Mouse (Mus musculus) megakaryocyte-erythroid progenitor cell, adult 5-6 weeks (primary cell): ENCODE data around the gene D230025D16Rik. TPM values are rescaled to one million over a fixed set of nuclear protein-coding genes. Genes with fewer than 3 reads are reported as not detected.
A peak's percentile ranks its signal among the peaks of the same experiment; 100 is the strongest.
"Not testable (repeated sequence)": the region's sequence is repeated elsewhere in the genome, so short reads cannot be mapped to it uniquely, and the experiment has no call there.

Experiments
- ATAC-seq: replicated peaks from 2 replicates; pipeline ENCODE4 v1.8.0; 2016; ENCODE audit warnings: mild to moderate bottlenecking, inconsistent platforms; ENCODE audit not compliant: severe bottlenecking, poor library complexity, low FRiP score, low TSS enrichment
- total RNA-seq, 2 experiments: library from RNA; stranded (forward) in 1 of 2; stranded (reverse) in 1 of 2; fragments of 200-1000, 215-1000 nt in 1 of 2; fragments of >200 nt in 1 of 2; fragmentation: Nextera tagmentation in 1 of 2; gene quantifications; 2 replicates each; pipeline ENCODE4 v1.2.3; 2014 to 2017

D230025D16Rik gene
- total RNA-seq, 2 experiments from 2014 or later: 11.3 to 22.9 TPM

DNA sequence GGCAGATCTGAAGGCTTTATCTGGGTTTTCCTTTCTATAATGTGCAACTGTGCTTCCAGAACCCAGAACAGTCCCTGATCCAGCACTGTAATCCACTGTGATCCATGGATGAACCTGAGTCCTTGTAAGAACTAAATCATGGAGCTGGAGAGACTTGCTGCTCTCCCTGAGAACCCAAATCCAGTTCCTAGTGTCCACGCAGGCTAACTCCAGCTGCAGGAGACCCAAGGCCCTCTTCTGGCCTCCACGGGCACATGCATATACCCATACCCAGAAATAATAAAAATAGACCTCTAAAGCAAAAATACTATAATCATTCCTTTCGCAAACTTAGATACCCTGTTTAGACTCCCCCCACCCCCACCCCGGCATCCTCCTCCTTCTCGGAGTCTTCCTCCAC lies 63.3 kb downstream of the D230025D16Rik start:
- no peak for ATAC-seq

DNA sequence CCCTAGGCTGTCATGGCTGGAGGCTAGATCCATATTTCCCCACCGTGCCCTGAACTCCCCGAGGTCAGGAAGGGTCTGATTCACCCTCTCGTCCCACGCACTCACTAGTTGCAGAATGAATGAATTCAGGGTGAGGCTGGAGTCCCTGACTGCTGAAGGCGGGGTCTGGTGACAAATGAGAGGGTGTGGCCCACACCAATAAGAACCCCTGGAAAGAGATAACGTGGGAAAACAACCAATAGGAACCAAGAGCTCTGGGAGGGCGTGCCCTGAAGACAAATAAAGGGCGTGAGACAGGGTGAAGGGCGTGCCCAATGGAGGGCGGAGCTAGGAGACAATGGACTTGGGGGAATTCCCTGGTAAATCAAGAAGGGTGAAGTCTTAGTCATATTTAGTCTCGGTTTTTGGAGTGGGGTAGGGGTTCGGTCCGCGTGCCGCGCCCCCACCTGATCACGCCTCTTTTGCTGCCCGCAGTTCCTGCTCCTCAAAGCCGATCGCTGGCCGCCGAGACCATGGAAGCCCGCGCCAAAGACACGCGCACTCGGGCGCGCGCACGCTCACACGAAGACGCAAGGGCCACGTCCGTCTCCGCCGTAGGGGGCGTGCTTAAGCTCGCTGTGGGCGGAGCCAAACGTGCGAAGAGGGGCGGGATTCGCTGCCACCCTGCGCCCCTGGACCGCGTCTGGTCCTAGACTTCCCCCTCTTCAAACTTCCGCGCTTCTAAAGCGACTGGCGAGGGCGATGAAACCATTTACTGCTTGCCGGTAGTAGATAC lies 64.2 kb downstream of the D230025D16Rik start:
- ATAC-seq: peak; percentile 88

DNA sequence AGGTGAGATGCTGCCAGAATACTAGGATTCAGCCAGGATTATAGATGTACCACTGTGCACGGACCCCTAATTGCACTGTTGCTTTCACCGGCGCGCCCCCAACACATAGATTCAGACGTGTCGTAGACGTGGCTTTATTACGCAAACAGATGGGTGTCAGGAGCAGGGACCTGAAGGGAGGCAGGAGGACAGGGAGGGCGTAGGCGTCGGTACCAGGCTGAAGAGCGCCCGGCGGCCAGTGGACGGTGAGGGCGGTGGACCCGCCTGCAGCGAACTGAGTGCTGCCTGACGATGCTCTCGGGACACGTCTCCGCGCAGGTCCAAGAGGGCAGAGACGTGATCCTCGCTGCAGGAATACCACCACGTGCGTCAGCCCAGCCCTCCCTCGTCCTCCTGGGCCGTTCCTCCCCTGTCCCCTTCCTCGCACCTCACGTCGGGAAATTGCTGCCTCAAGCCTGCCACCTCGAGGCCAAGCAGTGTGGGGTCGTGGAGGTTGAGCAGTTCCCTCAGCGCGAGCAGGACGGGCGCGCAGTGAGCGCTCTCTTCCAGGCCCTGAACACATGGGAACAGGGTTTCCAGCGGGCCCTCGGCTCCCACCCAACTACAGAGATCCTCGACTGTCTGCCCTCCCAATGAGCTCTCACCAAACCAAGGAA lies 65.0 kb downstream of the D230025D16Rik start, which contains the start of gene 4931428F04Rik:
Gene 4931428F04Rik (minus strand): TSS at position 60 of the 656 bp plus-strand sequence.
- peak; percentile 14 for ATAC-seq

DNA sequence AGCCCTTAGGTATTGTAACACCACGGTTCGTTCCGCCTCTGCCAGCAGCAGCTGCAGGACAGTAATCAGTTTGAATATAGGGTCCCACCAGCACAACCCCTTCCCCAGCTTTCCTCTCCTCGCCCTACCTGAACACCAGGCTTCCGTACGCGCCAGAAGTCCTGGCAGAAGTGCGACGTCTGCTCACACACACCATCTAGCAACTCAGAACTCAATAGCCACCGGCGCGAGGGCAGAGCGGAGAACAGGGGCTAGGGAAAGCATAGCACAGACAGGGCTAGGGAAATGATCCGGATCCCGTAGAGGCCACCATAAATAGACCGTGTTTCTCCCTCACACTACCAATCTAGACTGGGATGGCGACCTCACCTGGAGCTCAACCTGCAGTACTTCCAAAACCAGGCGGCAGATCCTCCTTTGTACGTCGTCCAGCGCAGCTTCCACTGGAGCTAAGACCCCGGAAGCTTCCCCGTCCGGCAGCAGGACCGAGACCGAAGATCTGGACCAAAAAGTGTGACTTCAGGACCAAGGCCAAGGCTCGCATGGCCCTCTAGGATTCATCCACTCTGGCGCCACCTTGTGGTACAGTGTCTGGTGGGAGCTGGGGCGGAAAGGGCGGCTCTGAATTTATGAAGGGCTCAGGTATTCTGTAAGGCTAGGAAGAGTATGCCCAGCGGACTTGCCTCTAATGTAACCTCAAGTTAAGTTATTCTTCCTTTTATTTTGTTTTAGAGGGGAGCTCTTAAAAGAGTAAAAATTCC lies 65.8 kb downstream of the D230025D16Rik start:
- ATAC-seq: peak; percentile 42

DNA sequence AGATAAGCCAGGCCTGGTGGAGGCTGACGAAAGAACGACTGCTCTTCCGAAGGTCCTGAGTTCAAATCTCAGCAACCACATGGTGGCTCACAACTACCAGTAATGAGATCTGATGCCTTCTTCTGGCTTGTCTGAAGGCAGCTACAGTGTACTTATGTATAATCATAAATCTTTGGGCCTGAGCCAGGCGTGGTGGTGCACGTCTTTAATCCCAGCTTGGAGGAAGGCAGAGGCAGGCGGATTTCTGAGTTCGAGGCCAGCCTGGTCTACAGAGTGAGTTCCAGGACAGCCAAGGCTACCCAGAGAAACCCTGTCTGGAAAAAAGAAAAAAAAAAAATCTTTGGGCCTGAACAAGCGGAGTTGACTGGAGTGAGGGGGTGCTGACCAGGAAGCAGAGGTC lies 66.4 kb downstream of the D230025D16Rik start:
- ATAC-seq: not testable (repeated sequence)

DNA sequence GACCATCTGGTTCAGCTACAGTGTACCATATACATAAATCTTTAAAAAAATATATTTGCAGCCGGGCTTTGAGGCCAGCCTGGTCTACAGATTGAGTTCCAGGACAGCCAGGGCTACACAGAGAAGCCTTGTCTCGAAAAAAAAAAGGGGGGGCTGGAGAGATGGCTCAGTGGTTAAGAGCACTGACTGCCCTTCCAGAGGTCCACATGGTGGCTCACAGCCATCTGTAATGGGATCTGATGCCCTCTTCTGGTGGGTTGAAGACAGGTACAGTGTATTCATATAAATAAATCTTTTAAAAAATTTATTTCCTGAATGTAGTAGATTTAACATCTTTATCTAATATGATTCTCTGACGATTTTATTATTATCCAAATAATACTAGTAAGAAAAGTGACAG lies 66.9 kb downstream of the D230025D16Rik start:
- ATAC-seq: not testable (repeated sequence)

DNA sequence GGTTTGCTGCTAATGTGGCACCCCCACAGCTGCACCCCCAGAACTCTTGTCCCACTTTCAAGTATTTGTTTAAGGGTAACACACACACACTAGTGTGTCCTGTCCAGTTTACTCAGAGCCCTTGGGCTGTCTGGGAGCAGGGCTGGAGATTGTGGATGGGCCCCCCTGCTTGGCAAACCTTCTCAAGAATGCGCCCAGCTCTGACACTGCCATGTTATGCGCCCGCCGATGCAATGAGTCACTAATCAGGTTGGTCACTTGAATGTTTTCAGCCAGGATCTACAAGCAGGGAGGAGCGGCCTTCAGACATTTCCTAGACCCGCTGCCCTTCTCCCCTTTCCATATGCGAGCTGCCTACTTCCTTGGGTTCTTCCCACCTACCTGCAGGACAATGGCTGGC lies 67.5 kb downstream of the D230025D16Rik start:
- ATAC-seq: no peak

DNA sequence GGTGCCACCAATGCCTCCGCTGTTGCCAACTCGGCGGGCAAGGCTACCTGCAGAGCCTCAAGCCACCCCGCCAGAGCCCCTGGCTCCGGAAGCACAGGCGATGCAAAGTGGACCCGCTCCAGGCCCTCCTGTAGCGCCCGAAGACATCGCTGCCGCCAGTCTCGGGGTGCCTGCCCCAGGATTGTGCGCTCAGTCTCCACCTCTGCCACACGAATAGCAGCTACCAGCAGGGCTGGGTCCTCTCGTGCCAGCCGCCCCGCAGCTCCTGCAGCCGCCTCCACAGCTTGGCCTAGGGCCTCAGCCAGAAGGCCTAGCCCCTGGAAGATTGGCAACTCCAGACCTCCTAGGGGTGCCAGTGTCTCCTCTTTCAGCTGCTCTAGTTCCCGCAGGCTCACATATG lies 68.5 kb downstream of the D230025D16Rik start:
- ATAC-seq: no peak

DNA sequence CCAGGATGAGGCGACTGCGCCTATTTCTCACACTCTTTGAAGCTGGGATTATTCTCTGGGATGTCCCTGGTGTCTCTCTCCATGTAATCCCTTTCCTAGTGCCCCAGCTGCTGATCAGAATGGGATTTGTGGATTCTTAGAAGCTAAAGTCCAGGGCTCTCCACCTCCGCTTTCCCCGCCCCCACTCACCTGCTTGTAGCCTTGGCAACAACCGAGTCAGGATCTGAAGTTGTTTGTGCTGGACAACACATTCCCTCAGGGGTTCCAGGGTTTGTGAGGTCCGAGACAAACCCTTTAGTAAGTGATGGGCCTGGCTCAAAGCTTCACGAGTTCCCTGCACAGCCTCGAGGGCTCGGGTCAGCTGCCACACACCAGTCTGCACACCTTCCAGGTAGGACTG lies 69.8 kb downstream of the D230025D16Rik start:
- no peak for ATAC-seq

DNA sequence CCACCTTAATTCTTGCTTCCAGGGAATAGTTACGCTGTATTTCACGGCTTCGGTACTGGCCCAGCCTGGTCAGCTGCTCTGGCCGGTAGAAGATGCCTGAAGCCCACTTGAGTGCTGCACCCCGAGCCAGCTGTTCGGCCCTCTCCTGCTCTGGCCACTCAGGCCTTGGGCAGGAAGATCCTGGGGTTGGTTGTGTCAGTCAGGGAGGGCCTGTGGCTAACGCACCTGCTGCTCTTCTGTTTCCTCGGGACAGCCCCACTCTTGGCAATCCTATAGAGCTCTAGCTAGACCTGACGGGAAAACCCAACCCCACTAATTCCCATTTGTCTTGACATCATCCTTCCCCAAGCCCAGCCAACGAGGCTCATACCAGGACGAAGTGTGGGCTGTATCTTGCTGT lies 70.3 kb downstream of the D230025D16Rik start:
- no peak for ATAC-seq

DNA sequence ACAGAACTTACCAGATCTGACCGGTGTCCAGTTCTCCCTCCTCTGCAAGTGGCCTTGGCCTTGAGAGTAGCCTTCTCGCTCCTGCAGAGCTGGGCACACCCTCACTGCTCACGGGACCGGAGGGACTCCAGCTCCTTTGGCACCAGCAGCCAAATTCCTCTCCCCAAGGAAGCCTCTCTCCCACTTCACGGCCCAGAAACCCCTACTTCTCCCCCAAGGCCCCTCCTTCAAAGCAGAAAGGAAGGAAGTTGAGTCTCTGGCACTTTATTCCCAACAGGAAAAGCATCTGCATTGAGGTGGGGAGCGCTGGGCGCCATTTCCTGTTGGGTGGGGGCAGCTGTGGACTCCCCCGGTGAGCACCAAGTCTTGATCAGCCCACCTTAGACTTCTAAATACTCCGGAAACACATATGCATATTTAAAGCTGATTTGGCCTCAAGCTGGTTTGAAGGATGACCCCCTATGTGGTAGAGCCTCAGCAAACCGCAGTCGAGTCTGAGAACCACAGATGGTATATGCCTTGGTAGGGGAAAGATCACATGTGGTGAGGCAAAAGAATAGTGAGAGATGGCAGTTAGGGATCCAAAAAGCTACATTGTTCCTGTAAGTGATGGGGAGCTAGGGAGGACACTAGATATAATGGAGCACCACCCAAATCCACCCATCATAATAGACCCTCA lies 71.1 kb downstream of the D230025D16Rik start, which contains the start of gene Exoc3l:
Gene Exoc3l (minus strand): TSS at position 207 of the 679 bp plus-strand sequence.
- ATAC-seq: no peak

DNA sequence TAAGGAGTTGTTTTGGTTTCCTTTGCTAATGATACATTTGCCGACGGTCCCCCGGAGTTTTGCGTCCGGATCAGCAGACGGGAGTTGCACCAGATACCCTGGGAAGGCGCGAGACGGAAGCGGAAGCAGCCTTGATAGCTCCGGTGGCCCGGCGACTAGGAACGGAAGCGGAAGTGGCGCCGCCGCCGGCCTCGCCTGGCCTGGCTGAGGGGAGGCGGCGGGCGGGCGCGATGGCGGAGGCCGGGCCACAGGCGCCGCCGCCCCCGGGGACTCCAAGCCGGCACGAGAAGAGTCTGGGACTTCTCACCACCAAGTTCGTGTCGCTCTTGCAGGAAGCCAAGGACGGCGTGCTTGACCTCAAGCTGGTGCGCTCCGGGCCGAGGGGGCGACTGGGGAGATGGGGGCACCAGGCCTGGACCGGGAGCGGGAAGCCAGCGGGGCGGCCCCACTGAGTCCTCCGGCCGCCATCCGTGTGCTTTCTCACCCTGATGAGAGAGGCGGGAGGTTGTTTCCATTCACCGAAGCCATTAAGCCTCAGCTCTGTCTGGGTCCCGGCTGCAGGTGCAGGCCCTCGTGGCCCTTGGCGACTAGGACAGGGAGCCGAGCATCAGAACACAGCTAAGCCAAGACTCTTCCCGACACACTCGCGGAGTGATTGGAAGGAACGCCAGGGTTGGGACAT lies 72.7 kb downstream of the D230025D16Rik start, which contains the start of gene E2f4:
Gene E2f4 (plus strand): TSS at position 153 of the 682 bp plus-strand sequence.
- peak; percentile 79 for ATAC-seq

DNA sequence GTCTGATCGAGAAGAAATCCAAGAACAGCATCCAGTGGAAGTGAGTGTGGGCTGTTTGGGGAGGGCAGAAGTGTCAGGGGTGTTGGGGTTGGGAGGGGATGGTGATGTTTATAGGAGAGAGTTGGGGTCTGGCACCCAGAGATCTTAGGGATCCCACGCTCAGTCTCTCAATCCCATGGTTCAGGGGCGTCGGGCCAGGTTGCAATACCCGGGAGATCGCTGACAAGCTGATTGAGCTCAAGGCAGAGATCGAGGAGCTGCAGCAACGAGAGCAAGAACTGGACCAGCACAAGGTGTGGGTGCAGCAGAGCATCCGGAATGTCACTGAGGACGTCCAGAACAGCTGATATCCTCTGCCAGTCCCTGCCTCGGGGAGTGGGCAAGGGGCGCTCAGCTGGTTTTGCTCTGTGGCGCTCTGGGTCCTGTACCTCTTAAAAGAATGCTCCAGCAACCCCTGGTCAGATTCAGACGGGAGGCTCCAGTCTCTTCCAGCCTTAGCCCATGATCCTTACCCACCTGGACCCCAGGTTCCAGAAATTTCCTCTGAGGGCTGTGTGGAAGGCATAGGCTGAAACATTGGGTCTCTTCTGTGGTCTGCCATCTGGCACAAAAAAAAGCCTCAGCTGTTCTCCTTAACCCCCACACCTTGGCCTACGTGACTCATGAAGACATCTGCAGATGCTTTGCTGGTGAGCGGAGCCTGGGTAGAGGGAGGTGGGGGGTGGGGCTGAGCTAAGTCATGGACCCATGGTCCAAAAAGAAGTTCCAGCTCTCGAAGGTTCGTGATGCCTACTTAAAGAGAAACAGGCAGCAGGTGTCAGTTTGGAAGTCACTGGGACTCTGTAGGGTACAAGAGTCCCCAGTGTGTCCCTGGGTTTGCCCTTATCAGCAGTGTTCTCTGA lies 73.7 kb downstream of the D230025D16Rik start:
- ATAC-seq: peak; percentile 13; the same call in 1 of the 2 replicates

DNA sequence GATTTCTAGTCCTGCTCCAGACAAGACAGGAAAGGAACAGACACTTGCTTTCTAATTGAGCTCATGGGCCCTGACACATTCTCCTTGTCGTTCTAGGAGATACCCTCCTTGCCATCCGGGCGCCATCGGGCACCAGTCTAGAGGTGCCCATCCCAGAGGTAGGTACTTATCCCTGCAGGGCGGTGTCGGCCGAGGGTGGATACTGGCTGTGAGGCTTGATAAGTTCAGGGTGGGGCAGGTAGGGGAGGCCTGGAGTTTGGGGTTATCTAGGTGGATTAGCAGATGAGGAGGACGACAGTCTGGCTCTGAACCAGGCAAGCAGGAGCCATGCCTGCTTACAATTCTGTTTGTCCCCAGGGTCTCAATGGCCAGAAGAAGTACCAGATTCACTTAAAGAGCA lies 75.0 kb downstream of the D230025D16Rik start:
- ATAC-seq: peak; percentile 74
